Mouse (Mus musculus): ENCODE results near the gene Lhx5. TPM values are rescaled to one million over a fixed set of nuclear protein-coding genes. Genes with fewer than 3 reads are reported as not detected.

The Lhx5 gene
- polyA plus RNA-seq, 1 experiment, result not detected

DNA sequence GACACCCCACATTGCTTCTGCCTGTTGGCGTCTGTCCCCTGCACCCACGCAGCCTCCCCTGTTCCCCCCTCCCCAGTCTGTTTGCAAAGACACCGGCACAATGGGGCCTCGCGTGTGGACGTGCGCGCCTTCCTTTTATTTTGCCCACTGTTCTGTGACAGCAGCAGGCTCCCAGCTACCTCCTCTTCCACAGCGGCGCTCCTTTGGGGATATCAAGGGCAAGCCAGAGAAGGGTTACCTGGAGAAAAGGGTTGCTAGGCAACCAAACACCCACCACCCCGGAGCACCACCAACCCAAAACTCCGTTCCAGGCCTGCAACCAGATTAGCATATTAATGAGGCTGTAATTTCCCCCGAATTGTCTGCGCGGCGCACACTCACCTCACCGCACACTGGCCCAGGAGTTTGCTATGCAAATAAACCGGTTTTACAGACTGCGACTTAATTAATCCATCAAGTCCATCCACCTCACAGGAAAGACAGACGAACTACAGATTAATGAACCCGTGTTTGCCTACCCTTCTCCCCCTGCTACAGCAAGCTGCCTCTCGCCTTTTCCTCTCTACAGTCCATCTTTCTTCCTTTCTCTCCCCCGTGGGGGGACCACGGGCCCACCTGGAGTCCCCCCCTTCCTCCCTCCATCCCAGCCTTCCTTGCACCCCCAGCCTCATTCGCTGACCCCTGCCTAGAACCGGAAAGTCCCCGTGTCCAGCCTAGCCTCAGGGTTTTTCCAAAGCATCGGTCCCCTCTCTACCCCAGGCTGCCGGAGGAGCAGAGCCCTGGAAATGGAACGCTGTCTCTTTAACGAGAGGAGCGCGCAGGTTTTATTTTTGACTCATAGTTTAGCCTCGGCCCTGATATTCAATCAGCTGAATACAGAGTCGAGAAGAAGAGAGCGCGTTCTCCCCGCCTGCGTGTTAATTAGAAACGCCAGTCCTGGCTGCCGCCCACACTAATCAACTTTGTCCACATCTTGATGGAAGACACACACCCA is 21.8 kb upstream of the Lhx5 start:
- Histone ChIP-seq H3K27me3 (replicated peaks) (peaks cover 65% of the 10 kb centered on the region), H3K4me1 (no peaks in the 10 kb centered on the region), H3K36me3 (replicated peaks; ENCODE audit: low read length) (no peaks in the 10 kb centered on the region), H3K9me3 (peaks cover 21% of the 10 kb centered on the region), H3K4me3 (replicated peaks) (no peak overlapping the region)
- TF ChIP-seq FLI1 (IDR thresholded peaks at IDR 0.05; ENCODE audit: low read length), result no peak
- no peak for TF ChIP-seq GATA1 (IDR thresholded peaks at IDR 0.05; ENCODE audit: borderline replicate concordance, low read length)

DNA sequence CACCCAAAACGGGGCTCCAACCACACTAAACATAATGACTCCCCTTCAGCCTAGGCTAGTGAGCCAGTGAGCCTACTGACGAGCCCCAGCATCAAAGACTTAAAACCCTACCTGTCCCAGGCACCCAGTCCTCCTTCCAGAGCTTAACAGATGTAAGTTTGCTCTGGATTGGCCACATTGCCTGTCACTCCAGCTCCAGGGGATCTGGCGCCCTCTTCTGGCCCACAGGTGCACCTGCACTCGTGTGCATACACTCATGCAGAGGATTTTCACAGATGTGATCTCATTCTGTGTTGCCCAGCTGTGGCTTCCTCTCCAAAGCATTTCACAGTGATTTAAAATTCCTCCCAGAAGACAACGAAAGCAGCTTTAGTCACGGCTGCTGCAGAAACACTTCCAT is 18.1 kb upstream of the Lhx5 start:
- Histone ChIP-seq H3K4me1 (no peaks in the 10 kb centered on the region), H3K36me3 (replicated peaks; ENCODE audit: low read length) (no peaks in the 10 kb centered on the region), H3K27me3 (replicated peaks) (peaks cover 72% of the 10 kb centered on the region), H3K9me3 (peaks cover 21% of the 10 kb centered on the region), H3K4me3 (replicated peaks) (no peak overlapping the region)
- no peak for TF ChIP-seq FLI1 (IDR thresholded peaks at IDR 0.05; ENCODE audit: low read length)
- TF ChIP-seq GATA1 (IDR thresholded peaks at IDR 0.05; ENCODE audit: borderline replicate concordance, low read length), result no peak

- H3K4me1 ChIP-seq, result no peaks in the 10 kb centered on the region
- H3K4me3 ChIP-seq (replicated peaks), result no peak overlapping the region
- no peak for TF ChIP-seq FLI1 (IDR thresholded peaks at IDR 0.05; ENCODE audit: low read length)
- H3K36me3 ChIP-seq (replicated peaks; ENCODE audit: low read length), result no peaks in the 10 kb centered on the region
- no peaks in the 10 kb centered on the region for H3K9me3 ChIP-seq
- H3K27me3 ChIP-seq (replicated peaks), result peaks cover 69% of the 10 kb centered on the region
Observed at GRCm38 (mm10) chr5:120420106-120420505, 11.4 kb upstream of the Lhx5 start.

GRCm38 (mm10) chr5:120424039-120424438 is 7.5 kb upstream of the Lhx5 start:
- peaks cover 80% of the 10 kb centered on the region for H3K27me3 ChIP-seq (replicated peaks)
- no peaks in the 10 kb centered on the region for H3K4me1 ChIP-seq
- no peaks in the 10 kb centered on the region for H3K9me3 ChIP-seq
- no peak for TF ChIP-seq GATA1 (IDR thresholded peaks at IDR 0.05; ENCODE audit: borderline replicate concordance, low read length)
- TF ChIP-seq FLI1 (IDR thresholded peaks at IDR 0.05; ENCODE audit: low read length), result no peak
- no peak overlapping the region for H3K4me3 ChIP-seq (replicated peaks)
- no peaks in the 10 kb centered on the region for H3K36me3 ChIP-seq (replicated peaks; ENCODE audit: low read length)

- Histone ChIP-seq H3K4me3 (replicated peaks) (no peak overlapping the region), H3K36me3 (replicated peaks; ENCODE audit: low read length) (no peaks in the 10 kb centered on the region), H3K27me3 (replicated peaks) (peaks cover 80% of the 10 kb centered on the region), H3K9me3 (no peaks in the 10 kb centered on the region), H3K4me1 (no peaks in the 10 kb centered on the region)
- no peak for TF ChIP-seq FLI1 (IDR thresholded peaks at IDR 0.05; ENCODE audit: low read length)
- TF ChIP-seq GATA1 (IDR thresholded peaks at IDR 0.05; ENCODE audit: borderline replicate concordance, low read length), result no peak
Observed at GRCm38 (mm10) chr5:120424657-120425056, 6.8 kb upstream of the Lhx5 start.

GRCm38 (mm10) chr5:120425711-120426110 is 5.8 kb upstream of the Lhx5 start:
- Histone ChIP-seq H3K9me3 (no peaks in the 10 kb centered on the region), H3K4me3 (replicated peaks) (no peak overlapping the region), H3K4me1 (no peaks in the 10 kb centered on the region), H3K27me3 (replicated peaks) (peaks cover 83% of the 10 kb centered on the region), H3K36me3 (replicated peaks; ENCODE audit: low read length) (no peaks in the 10 kb centered on the region)
- TF ChIP-seq FLI1 (IDR thresholded peaks at IDR 0.05; ENCODE audit: low read length) (no peak), GATA1 (IDR thresholded peaks at IDR 0.05; ENCODE audit: borderline replicate concordance, low read length) (no peak)

DNA sequence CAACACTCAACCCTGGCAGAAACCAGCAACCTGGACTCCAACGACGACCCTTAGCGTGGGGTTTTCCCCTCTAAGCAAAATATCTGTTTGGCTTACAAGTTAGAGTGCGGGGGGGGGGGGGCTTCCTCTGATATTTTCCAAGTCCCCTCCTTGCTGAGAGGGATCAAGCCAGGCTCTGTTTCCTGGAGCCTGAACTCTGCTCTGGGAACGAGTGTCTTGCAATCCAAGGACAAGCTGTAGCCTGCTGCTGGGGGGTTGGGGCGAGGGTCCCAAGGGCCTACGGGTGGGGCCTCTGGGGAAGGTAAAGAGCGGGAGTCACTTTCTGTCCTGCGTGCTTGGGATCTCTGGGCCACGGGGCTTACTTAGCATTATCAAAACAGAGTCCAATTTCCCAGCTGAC is 4.9 kb upstream of the Lhx5 start:
- Histone ChIP-seq H3K4me3 (replicated peaks) (no peak overlapping the region), H3K9me3 (no peaks in the 10 kb centered on the region), H3K36me3 (replicated peaks; ENCODE audit: low read length) (no peaks in the 10 kb centered on the region), H3K27me3 (replicated peaks) (peaks cover 88% of the 10 kb centered on the region), H3K4me1 (no peaks in the 10 kb centered on the region)
- no peak for TF ChIP-seq FLI1 (IDR thresholded peaks at IDR 0.05; ENCODE audit: low read length)
- no peak for TF ChIP-seq GATA1 (IDR thresholded peaks at IDR 0.05; ENCODE audit: borderline replicate concordance, low read length)

- Histone ChIP-seq H3K27me3 (replicated peaks) (peaks cover 89% of the 10 kb centered on the region), H3K4me1 (0 out of 2 replicates have a peak, but pooled peaks cover 3% of the 10 kb centered on the region), H3K9me3 (no peaks in the 10 kb centered on the region), H3K4me3 (replicated peaks) (no peak overlapping the region), H3K36me3 (replicated peaks; ENCODE audit: low read length) (no peaks in the 10 kb centered on the region)
- TF ChIP-seq GATA1 (IDR thresholded peaks at IDR 0.05; ENCODE audit: borderline replicate concordance, low read length) (no peak), FLI1 (IDR thresholded peaks at IDR 0.05; ENCODE audit: low read length) (no peak)
Observed at GRCm38 (mm10) chr5:120427451-120427938, 4.0 kb upstream of the Lhx5 start.

GRCm38 (mm10) chr5:120428189-120428838 is 3.2 kb upstream of the Lhx5 start:
- Histone ChIP-seq H3K4me3 (replicated peaks) (no peak overlapping the region), H3K4me1 (0 out of 2 replicates have a peak, but pooled peaks cover 3% of the 10 kb centered on the region), H3K27me3 (replicated peaks) (peaks cover 91% of the 10 kb centered on the region), H3K36me3 (replicated peaks; ENCODE audit: low read length) (no peaks in the 10 kb centered on the region), H3K9me3 (no peaks in the 10 kb centered on the region)
- no peak for TF ChIP-seq GATA1 (IDR thresholded peaks at IDR 0.05; ENCODE audit: borderline replicate concordance, low read length)
- no peak for TF ChIP-seq FLI1 (IDR thresholded peaks at IDR 0.05; ENCODE audit: low read length)

GRCm38 (mm10) chr5:120428990-120429389 is 2.5 kb upstream of the Lhx5 start:
- Histone ChIP-seq H3K9me3 (no peaks in the 10 kb centered on the region), H3K4me1 (0 out of 2 replicates have a peak, but pooled peaks cover 3% of the 10 kb centered on the region), H3K36me3 (replicated peaks; ENCODE audit: low read length) (no peaks in the 10 kb centered on the region), H3K4me3 (replicated peaks) (no peak overlapping the region), H3K27me3 (replicated peaks) (peaks cover 92% of the 10 kb centered on the region)
- TF ChIP-seq FLI1 (IDR thresholded peaks at IDR 0.05; ENCODE audit: low read length) (no peak), GATA1 (IDR thresholded peaks at IDR 0.05; ENCODE audit: borderline replicate concordance, low read length) (no peak)
